Mouse (Mus musculus) liver, embryonic 11.5 days (tissue): ENCODE results near the gene Mrgpra1. TPM values are rescaled to one million over a fixed set of nuclear protein-coding genes. Genes with fewer than 3 reads are reported as not detected.
A peak's percentile ranks its signal among the peaks of the same experiment; 100 is the strongest.
"Not testable (repeated sequence)": the region's sequence is repeated elsewhere in the genome, so short reads cannot be mapped to it uniquely, and the experiment has no call there.

ENCODE experiments used
- ATAC-seq: fragments of 200-750 bp; cut with Nextera tagmentation; replicated peaks from 2 replicates; pipeline ENCODE4 v1.8.0; 2017; ENCODE audit warnings: moderate number of reproducible peaks, mild to moderate bottlenecking, moderate TSS enrichment, moderate library complexity; ENCODE audit not compliant: low FRiP score
- DNase-seq: peaks from one replicate; pipeline ENCODE4 v3.0.0-alpha.2; 2017; ENCODE audit warnings: low spot score
- H3K27ac ChIP-seq: fragments of 300-500 bp; sonication (generic); 2 replicates; pipeline ENCODE4 v1.5.1; 2014; ENCODE audit warnings: mild to moderate bottlenecking, low read depth, low read length, control low read depth
- H3K27me3 ChIP-seq: fragments of 300-500 bp; sonication (generic); replicated peaks from 2 replicates; pipeline ENCODE4 v1.6.1; 2014; ENCODE audit warnings: low read length, mixed read lengths; ENCODE audit not compliant: control insufficient read depth, insufficient read depth
- H3K36me3 ChIP-seq: fragments of 300-500 bp; sonication (generic); 2 replicates; pipeline ENCODE4 v1.6.1; 2014; ENCODE audit warnings: mild to moderate bottlenecking, low read length, moderate library complexity, mixed read lengths; ENCODE audit not compliant: control insufficient read depth, insufficient read depth
- H3K4me1 ChIP-seq: fragments of 300-500 bp; sonication (generic); replicated peaks from 2 replicates; pipeline ENCODE4 v1.6.1; 2014; ENCODE audit warnings: low read length, mixed read lengths; ENCODE audit not compliant: control insufficient read depth, insufficient read depth
- H3K4me2 ChIP-seq: fragments of 300-500 bp; sonication (generic); 2 replicates; pipeline ENCODE4 v1.6.1; 2014; ENCODE audit warnings: mild to moderate bottlenecking, control low read depth, moderate library complexity
- H3K4me3 ChIP-seq: fragments of 300-500 bp; sonication (generic); 2 replicates; pipeline ENCODE4 v1.5.1; 2014; ENCODE audit warnings: low read depth, low read length, control low read depth
- H3K9ac ChIP-seq: fragments of 300-500 bp; sonication (generic); 2 replicates; pipeline ENCODE4 v1.6.1; 2014; ENCODE audit warnings: low read depth, low read length, control low read depth
- H3K9me3 ChIP-seq: fragments of 300-500 bp; sonication (generic); 2 replicates; pipeline ENCODE4 v1.6.1; 2016; ENCODE audit warnings: low read length, inconsistent platforms, mixed read lengths; ENCODE audit not compliant: control insufficient read depth
- WGBS: fragments of 180-500 bp; shearing (Covaris S2); extraction: QIAGEN DNeasy Blood & Tissue Kit; methylation state at CpG from one replicate; pipeline ENCODE4 v1.1.7; 2014; 5-methylcytosine and 5-hydroxymethylcytosine counted together
- polyA plus RNA-seq: library from polyadenylated mRNA; unstranded; fragments of >200 nt; fragmentation: Nextera tagmentation; extraction: Ambion mirVana; gene quantifications from 2 replicates; pipeline ENCODE4 v1.2.1, GENCODE M21; 2014

Mrgpra1 gene
- polyA plus RNA-seq = not detected in 2 replicates

DNA sequence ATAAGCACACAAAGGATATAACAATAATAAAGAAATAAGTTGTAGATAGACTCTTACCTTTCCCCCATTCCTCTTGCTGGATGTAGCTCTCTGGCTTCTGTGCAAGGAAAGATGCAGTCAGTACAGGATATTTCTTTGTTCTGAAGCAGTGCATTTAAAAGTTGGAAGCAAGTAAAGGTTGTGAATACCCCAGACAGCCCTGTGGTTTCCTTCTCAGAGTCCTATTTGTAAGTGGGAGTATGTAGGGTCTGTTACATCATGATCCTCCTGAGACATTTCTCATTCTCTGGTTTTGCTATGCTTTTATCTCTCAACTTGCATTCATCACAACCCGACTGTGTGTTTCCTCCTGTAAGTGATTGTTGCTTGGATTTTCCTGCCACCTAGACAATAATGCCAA lies at the start of gene Mrgpra1:
Mrgpra1 (minus strand) TSS at position 101 of the 400 bp plus-strand sequence.
- ATAC-seq = no peak
- Histone ChIP-seq H3K36me3 (no peaks in the 10 kb centered on the region), H3K27ac (no peak within 1 kb of the TSS), H3K9ac (no peak within 1 kb of the TSS), H3K9me3 (peaks cover 11% of the 10 kb centered on the region), H3K4me3 (no peak within 1 kb of the TSS), H3K4me1 (no peaks in the 10 kb centered on the region), H3K4me2 (no peak within 1 kb of the TSS), H3K27me3 (no peaks in the 10 kb centered on the region)
- WGBS = 66% methylated on average over 1 of the region's 1 CpGs
- no peak for DNase-seq

DNA sequence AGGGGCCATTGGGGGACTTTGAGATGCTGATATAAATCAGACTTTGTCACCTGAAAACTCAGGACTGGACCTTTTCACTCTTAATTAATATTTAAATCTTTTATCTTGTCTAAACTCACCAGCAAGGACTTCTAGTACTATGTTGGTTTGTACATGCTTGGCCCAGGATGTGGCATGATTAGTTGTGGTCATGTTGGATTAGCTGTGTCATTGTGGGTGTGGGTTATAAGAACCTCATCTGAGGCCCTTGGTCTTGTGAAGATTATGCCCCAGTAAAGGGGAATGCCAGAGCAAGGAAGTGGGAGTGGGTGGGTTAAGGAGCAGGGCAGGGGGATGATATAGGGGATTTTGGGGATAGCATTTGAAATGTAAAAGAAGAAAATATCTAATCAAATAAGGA lies 47.1 kb upstream of the Mrgpra1 start:
- no peak overlapping the region for H3K9ac ChIP-seq
- no peaks in the 10 kb centered on the region for H3K27me3 ChIP-seq
- ATAC-seq = 0 out of 2 replicates have a peak, but pooled peaks have one; percentile 39
- no peak overlapping the region for H3K4me3 ChIP-seq
- no peak for DNase-seq
- H3K4me2 ChIP-seq = no peak overlapping the region
- no peaks in the 10 kb centered on the region for H3K36me3 ChIP-seq
- no peaks in the 10 kb centered on the region for H3K9me3 ChIP-seq
- H3K27ac ChIP-seq = no peak overlapping the region
- no peaks in the 10 kb centered on the region for H3K4me1 ChIP-seq

DNA sequence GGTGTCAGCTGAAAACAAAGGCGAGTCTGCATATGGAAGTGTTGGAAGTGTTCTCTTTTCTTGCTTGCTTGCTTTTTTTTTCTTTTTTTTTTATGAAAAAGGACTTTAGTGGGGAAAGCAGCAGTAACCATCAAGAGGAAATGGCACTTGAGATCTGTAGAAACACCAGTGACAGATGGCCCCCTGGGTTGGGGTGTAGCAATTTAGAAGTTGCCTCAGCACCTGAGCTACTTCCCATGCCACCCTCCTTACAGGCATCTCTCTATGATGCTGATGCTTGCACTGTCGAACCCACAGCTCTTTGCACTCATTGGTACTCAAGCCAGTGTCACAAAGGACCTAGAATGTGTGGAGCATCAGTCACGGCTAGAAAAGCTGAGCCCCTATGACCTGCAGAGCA lies 5.6 kb downstream of the Mrgpra1 start:
- ATAC-seq (no peak), DNase-seq (no peak)
- H3K9ac ChIP-seq = no peak overlapping the region
- H3K4me1 ChIP-seq = no peaks in the 10 kb centered on the region
- peaks cover 3% of the 10 kb centered on the region; the same call in 1 of the 2 replicates for H3K9me3 ChIP-seq
- H3K27me3 ChIP-seq = no peaks in the 10 kb centered on the region
- 61% methylated on average over 3 of the region's 3 CpGs for WGBS
- no peak overlapping the region for H3K4me3 ChIP-seq
- no peaks in the 10 kb centered on the region for H3K36me3 ChIP-seq
- no peak overlapping the region for H3K4me2 ChIP-seq
- H3K27ac ChIP-seq = no peak overlapping the region

DNA sequence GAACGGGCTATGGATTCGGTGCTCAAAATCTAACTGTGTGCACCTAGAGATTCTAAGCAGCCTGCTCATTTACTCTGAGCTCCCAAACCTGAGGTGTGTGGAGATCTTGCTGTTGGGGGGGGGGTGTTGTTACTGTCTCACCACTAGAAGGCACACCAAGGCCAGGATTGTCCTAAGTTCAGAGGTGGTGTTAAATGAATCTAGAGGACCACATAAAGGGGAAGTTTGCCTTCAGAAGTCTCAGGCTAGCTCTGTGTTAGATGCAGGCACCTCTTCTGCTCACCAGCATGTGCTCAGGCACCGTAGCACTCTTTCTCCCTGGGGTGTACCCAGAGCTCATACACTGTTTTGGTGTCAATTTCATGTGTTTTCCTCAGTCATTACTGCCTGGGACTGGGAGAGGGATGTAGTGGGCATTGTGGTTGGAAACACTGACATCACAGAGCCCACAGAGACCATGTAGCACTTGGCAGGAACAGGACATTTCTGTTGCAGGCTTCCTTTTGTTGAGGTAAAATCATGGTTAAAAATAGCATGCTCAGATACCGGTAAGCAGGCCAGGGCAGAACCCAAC lies 8.0 kb downstream of the Mrgpra1 start:
- Histone ChIP-seq H3K9ac (no peak overlapping the region), H3K36me3 (no peaks in the 10 kb centered on the region), H3K4me1 (no peaks in the 10 kb centered on the region), H3K4me3 (no peak overlapping the region), H3K4me2 (no peak overlapping the region), H3K27me3 (no peaks in the 10 kb centered on the region), H3K9me3 (peaks cover 6% of the 10 kb centered on the region; the same call in 1 of the 2 replicates), H3K27ac (no peak overlapping the region)
- DNase-seq = no peak
- no peak for ATAC-seq
- 79% methylated on average over 4 of the region's 4 CpGs for WGBS

DNA sequence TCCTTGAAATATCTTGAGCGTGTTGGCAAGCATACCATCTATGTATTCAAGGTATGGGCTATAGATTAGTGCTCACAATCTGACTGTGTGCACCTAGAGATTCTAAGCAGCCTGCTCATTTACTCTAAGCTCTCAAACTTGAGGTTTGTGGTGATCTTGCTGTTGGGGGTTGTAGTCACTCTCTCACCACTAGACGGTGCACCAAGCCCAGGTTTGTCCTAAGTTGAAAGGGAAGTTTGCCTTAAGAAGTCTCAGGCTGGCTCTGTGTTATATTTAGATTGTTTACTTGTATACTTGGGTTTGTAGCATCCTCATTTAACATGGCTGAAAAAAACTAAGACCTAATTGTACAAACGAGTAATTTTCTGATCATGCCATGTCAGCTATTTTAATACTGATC lies 12.2 kb downstream of the Mrgpra1 start:
- H3K36me3 ChIP-seq, H3K4me3 ChIP-seq, DNase-seq, H3K4me2 ChIP-seq, H3K4me1 ChIP-seq, H3K27ac ChIP-seq, H3K27me3 ChIP-seq, H3K9ac ChIP-seq, ATAC-seq, H3K9me3 ChIP-seq: not testable (repeated sequence)
- 60% methylated on average over 3 of the region's 3 CpGs for WGBS

DNA sequence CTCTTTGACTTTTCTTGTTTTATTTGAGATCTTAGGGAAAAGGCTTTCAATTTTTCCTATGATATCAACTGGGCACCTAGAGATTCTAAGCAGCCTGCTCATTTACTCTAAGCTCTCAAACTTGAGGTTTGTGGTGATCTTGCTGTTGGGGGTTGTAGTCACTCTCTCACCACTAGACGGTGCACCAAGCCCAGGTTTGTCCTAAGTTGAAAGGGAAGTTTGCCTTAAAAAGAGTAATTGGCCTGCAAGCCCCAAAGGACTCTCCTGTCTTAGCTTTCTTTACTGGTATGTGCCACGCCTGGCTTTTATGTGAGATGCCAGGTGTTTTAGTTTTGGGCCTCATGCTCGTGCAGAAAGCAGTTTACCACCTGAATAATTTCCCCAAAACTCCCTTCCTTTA lies 12.7 kb downstream of the Mrgpra1 start:
- not testable (repeated sequence) for H3K27ac ChIP-seq, H3K9ac ChIP-seq, H3K9me3 ChIP-seq, H3K4me2 ChIP-seq, H3K27me3 ChIP-seq, H3K36me3 ChIP-seq, ATAC-seq, H3K4me3 ChIP-seq, H3K4me1 ChIP-seq, DNase-seq
- 67% methylated on average over 3 of the region's 3 CpGs for WGBS

DNA sequence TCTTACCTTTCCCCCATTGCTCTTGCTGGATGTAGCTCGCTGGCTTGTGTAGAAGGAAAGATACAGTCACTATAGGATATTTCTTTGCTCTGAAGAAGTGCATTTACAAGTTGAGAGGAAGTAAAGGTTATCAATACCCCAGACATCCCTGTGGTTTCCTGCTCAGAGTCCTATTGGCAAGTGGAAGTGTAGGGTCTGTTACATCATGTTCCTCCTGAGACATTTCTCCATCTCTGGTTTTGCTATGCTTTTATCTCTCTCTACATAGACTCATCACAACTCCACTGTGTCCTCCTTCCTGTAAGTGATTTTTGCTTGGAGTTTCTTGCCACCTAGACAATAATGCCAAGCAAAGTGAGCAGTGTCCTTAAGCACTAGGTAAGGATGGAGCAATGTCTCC lies 35.7 kb downstream of the Mrgpra1 start:
- Histone ChIP-seq H3K9ac (no peak overlapping the region), H3K4me3 (no peak overlapping the region), H3K36me3 (no peaks in the 10 kb centered on the region), H3K4me1 (no peaks in the 10 kb centered on the region), H3K27ac (no peak overlapping the region), H3K9me3 (no peaks in the 10 kb centered on the region), H3K4me2 (no peak overlapping the region), H3K27me3 (no peaks in the 10 kb centered on the region)
- ATAC-seq (no peak), DNase-seq (no peak)
- WGBS = 36% methylated on average over 1 of the region's 1 CpGs

DNA sequence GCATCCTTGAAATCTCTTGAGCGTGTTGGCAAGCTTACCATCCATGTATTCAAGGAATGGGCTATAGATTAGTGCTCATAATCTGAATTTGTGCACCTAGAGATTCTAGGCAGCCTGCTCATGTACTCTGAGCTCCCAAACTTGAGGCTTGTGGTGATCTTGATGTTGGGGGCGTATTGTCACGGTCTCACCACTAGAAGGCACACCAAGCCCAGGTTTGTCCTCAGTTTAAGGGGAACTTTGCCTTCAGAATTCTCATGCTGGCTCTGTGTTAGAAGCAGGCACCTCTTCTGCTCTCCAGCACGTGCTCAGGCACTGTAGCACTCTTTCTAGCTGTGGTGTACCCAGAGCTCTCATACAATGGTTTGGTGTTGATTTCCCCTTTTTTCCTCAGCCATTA lies 41.8 kb downstream of the Mrgpra1 start:
- no peak overlapping the region for H3K27ac ChIP-seq
- no peaks in the 10 kb centered on the region for H3K36me3 ChIP-seq
- peaks cover 5% of the 10 kb centered on the region; the same call in 1 of the 2 replicates for H3K9me3 ChIP-seq
- H3K4me2 ChIP-seq = no peak overlapping the region
- DNase-seq (no peak), ATAC-seq (no peak)
- H3K9ac ChIP-seq = no peak overlapping the region
- WGBS = 34% methylated on average over 4 of the region's 4 CpGs
- no peaks in the 10 kb centered on the region for H3K27me3 ChIP-seq
- no peaks in the 10 kb centered on the region for H3K4me1 ChIP-seq
- no peak overlapping the region for H3K4me3 ChIP-seq

DNA sequence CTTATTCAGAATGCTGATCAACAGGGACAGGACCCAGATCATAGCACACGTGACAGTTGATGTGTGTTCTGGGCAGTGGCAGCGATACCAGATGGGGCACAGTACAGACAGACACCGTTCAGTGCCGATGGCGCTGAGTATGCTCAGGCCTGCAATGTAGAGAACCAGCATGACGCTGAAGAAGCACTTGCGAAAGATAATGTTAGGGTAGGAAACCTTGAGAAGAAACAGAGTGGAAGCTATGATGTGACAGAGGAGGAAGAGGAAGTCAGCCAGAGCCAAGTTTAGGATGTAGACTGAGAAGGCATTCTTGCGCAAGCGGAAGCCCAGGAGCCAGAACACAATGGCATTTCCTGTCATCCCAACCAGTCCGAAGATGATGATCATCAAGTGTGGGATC lies 44.2 kb downstream of the Mrgpra1 start:
- 80% methylated on average over 10 of the region's 10 CpGs for WGBS
- Histone ChIP-seq H3K4me3 (no peak overlapping the region), H3K4me1 (no peaks in the 10 kb centered on the region), H3K36me3 (no peaks in the 10 kb centered on the region), H3K9ac (no peak overlapping the region), H3K27ac (no peak overlapping the region), H3K27me3 (no peaks in the 10 kb centered on the region), H3K9me3 (peaks cover 5% of the 10 kb centered on the region; the same call in 1 of the 2 replicates), H3K4me2 (no peak overlapping the region)
- no peak for ATAC-seq
- DNase-seq = no peak
